Mouse (Mus musculus): Measurements from ENCODE around the gene Ppp1r18. TPM values are rescaled to one million over a fixed set of nuclear protein-coding genes. Genes with fewer than 3 reads are reported as not detected.

The Ppp1r18 gene
- total RNA-seq, 2 experiments from 2014 or later: 8.7 to 9.8 TPM

DNA sequence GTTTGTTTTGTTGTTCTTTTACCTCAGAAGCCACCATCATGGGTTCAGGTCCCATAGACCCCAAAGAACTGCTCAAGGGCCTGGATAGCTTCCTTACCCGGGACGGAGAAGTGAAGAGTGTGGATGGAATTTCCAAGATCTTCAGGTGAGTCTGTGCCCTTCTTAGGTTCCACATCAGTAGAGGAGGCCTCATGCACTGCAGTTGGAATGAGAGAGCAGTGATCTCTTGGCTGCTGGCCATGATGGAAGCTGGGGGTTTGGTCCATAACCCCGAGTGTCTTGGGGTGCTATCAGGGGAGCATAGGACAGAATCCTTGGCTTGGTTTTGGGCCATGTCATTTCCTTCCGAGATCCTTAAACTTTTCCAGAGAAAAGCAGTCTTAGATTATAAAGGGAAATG, 57.9 kb downstream of the Ppp1r18 start:
- no peak overlapping the region for H3K4me3 ChIP-seq
- H3K27ac ChIP-seq: peak overlapping the region; percentile 51; the same call in 1 of the 2 replicates
- peak in 1 of 2 experiments; percentile 10 for DNase-seq (ENCODE audit: low spot score in 2 of 2)
- no peak for TF ChIP-seq CTCF (conservative IDR thresholded peaks at IDR 0.05)

Small RNA genes within 50 kb of the gene (microRNA-seq; reads per million reads assigned to microRNA genes)
- gene Gm28033 (0.18 to 0.32 reads per million in 2 experiments), gene Mir1894 (0.18 to 0.32 reads per million in 2 experiments)

Other genes starting within 250 kb of the Ppp1r18 start
- gene Gm9573, start 239.0 kb upstream of the Ppp1r18 start, total RNA-seq (2021): not detected
- not detected for gene Mucl3, start 221.9 kb upstream of the Ppp1r18 start, total RNA-seq (2021)
- 10 to 100 TPM; 32.4 to 47.3 TPM for gene Vars2, start 198.0 kb upstream of the Ppp1r18 start, total RNA-seq (2021)
- 10 to 100 TPM; 29.9 to 35.3 TPM for gene Gtf2h4, start 191.9 kb upstream of the Ppp1r18 start, total RNA-seq (2021)
- 10 to 100 TPM; 54.3 to 61.0 TPM for gene Ddr1, start 161.0 kb upstream of the Ppp1r18 start, total RNA-seq (2021)
- gene Ier3, start 43.9 kb upstream of the Ppp1r18 start, total RNA-seq (2021): 1 to 10 TPM; 5.0 to 6.1 TPM
- gene Flot1, start 42.4 kb upstream of the Ppp1r18 start, total RNA-seq (2021): 100 to 1,000 TPM; 124 to 128 TPM
- 100 to 1,000 TPM; 355 to 363 TPM for gene Tubb5, start 27.3 kb upstream of the Ppp1r18 start, total RNA-seq (2021)
- 10 to 100 TPM; 16.9 to 18.4 TPM for gene Mdc1, start 24.1 kb upstream of the Ppp1r18 start, total RNA-seq (2021)
- 1 to 10 TPM; 1.7 to 1.8 TPM for gene Nrm, start 4.3 kb upstream of the Ppp1r18 start, total RNA-seq (2021)
- 10 to 100 TPM; 28.1 to 31.3 TPM for gene Dhx16, start 14.2 kb downstream of the Ppp1r18 start, total RNA-seq (2021)
- gene 2310061I04Rik, start 31.8 kb downstream of the Ppp1r18 start, total RNA-seq (2021): 10 to 100 TPM; 53.4 to 62.4 TPM
- gene Atat1, start 44.5 kb downstream of the Ppp1r18 start, total RNA-seq (2021): 10 to 100 TPM; 58.7 to 64.8 TPM
- gene Mrps18b, start 50.8 kb downstream of the Ppp1r18 start, total RNA-seq (2021): 10 to 100 TPM; 36.3 to 43.0 TPM
- gene Ppp1r10, start 50.8 kb downstream of the Ppp1r18 start, total RNA-seq (2021): 10 to 100 TPM; 83.2 to 83.8 TPM
- 10 to 100 TPM; 69.9 to 77.3 TPM for gene Abcf1, start 104.2 kb downstream of the Ppp1r18 start, total RNA-seq (2021)
- 100 to 1,000 TPM; 140 to 147 TPM for gene Gnl1, start 114.3 kb downstream of the Ppp1r18 start, total RNA-seq (2021)
- gene Prr3, start 114.6 kb downstream of the Ppp1r18 start, total RNA-seq (2021): 10 to 100 TPM; 45.8 to 50.7 TPM
- 1 to 10 TPM; 1.7 to 2.4 TPM for gene H2-T24, start 155.0 kb downstream of the Ppp1r18 start, total RNA-seq (2021)
- 1 to 10 TPM; 5.2 to 6.0 TPM for gene H2-T23, start 167.3 kb downstream of the Ppp1r18 start, total RNA-seq (2021)
- gene H2-T22, start 177.2 kb downstream of the Ppp1r18 start, total RNA-seq (2021): 10 to 100 TPM in 1 of 2 experiments, 1 to 10 TPM in 1; 9.1 to 10.3 TPM
- gene Gm6034, start 177.4 kb downstream of the Ppp1r18 start, total RNA-seq (2021): not detected
- 1 to 10 TPM; 1.6 to 1.7 TPM for gene Gm11127, start 192.8 kb downstream of the Ppp1r18 start, total RNA-seq (2021)

Data from layer of hippocampus, adult 2 months (tissue).